In genomic region chr11:104231041-104231911, GRCm38 (mm10) we compare ENCODE assay signal across 1 mouse cellular context.
TF ChIP-seq lines count a peak whose summit lies in the region.

Gene Mapt (plus strand): TSS chr11:104231390.

TF ChIP-seq in CH12.LX, 34 proteins besides CTCF, POLR2A, EP300 and RAD21 (continued from another document):
- no peak for TF ChIP-seq MAFK (IDR thresholded peaks at IDR 0.05; ENCODE audit: insufficient replicate concordance, low read length)
- peak; percentile 35; the same call in 1 of the 2 replicates for TF ChIP-seq TCF12 (IDR thresholded peaks at IDR 0.05; ENCODE audit: low read depth, low read length)
- no peak for TF ChIP-seq JUND (conservative IDR thresholded peaks at IDR 0.05; ENCODE audit: low read depth, low read length)
- no peak for TF ChIP-seq IRF4 (IDR thresholded peaks at IDR 0.05; ENCODE audit: low read depth, low read length)
- no peak for TF ChIP-seq USF1 (IDR thresholded peaks at IDR 0.05; ENCODE audit: low read depth, low read length)
